Mouse (Mus musculus) heart, adult 2 months (tissue): ENCODE measurements at regions not wholly inside any gene's neighbourhood (a gene's known extent, or its start where the extent isn't known, plus 50 kb on each side); places are given as distances from the start of the nearest gene placed in this dataset.

Experiments used
- CTCF ChIP-seq: fragments of 200-600 bp; IDR thresholded peaks from 2 replicates; pipeline ENCODE4 v1.8.1; 2022; ENCODE audit warnings: antibody characterized with exemption, mild to moderate bottlenecking, moderate library complexity
- EP300 ChIP-seq: fragments of 200-500 bp; IDR thresholded peaks from 2 replicates; pipeline ENCODE4 v1.6.1; 2011; ENCODE audit warnings: low read depth, low read length, control low read depth; ENCODE audit not compliant: insufficient read depth
- POLR2A ChIP-seq: fragments of 200-500 bp; IDR thresholded peaks from 2 replicates; pipeline ENCODE4 v1.6.1; 2011; ENCODE audit warnings: mild to moderate bottlenecking, low read depth, low read length, control low read depth; ENCODE audit not compliant: insufficient read depth

- TF ChIP-seq CTCF (no peak), POLR2A (no peak), EP300 (no peak)
These were observed 74.0 kb upstream of the Adamts2 start for GRCm38 (mm10) chr11:50527923-50528322.
